Mouse (Mus musculus): ENCODE results near the gene Sptb.

Sptb gene

GRCm38 (mm10) chr12:76608241-76608640 is 102.1 kb downstream of the Sptb start:
- no peak for DNase-seq (ENCODE audit: low read depth, low spot score)

DNA sequence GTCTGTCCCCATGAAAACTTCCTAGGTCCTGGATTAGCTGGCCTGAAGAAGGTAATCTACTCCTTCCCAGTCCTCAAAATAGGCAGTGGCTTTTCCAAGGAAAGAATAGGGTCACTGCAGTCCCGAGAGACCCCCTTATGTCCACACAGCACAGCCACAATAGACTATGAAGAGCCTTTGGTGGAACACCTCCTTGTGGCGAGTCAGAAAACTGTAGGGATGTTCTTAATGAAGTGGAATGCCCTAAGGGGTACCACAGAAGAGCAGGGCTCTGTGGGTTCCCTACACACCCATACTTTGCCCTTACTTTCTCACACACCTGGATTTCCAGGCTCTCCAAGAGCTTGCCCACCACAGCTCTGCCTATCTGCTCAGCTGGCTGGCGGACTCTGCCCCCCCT is 104.5 kb downstream of the Sptb start:
- no peak for DNase-seq (ENCODE audit: low read depth, low spot score)

- no peak for DNase-seq (ENCODE audit: low read depth, low spot score)
Observed at GRCm38 (mm10) chr12:76604546-76604945, 105.8 kb downstream of the Sptb start.

- DNase-seq (ENCODE audit: low read depth, low spot score) = no peak
Observed at GRCm38 (mm10) chr12:76603779-76604178, 106.6 kb downstream of the Sptb start.

DNA sequence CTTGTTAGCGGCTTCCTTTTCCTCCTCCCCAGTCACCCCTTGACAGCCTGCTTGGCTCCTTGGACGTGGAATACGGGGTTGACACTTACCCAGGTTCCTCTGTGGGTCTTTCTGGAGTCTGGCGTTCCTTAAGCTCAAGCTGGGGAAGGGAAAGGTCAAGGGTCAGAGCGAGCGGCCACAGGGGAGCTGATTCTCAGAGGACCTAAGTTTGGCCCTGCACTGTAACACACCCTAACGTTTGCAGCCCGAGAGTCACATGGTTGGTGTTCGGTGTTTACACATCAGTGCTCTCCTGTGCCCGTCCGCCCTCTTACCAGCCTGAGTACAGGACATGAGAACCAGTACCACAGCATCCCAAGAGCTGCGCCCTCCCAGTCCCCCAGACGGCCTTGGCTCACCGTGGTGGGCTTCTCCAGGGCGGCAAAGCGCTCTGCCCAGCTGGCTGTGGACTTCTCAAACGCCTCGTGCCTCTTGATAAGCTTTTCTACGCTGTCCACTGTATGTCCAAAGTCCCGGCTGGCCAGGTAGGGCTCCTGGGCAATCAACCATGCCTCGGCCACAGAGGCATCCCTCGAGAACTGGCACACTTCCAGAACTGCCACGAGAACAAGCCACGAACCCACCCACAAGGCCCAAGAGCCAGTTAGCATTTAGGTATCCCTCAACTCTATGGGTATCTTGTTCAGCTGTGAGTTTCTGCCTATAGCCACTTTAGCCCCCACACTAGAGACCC is 112.0 kb downstream of the Sptb start:
- no peak for DNase-seq (ENCODE audit: low read depth, low spot score)

DNA sequence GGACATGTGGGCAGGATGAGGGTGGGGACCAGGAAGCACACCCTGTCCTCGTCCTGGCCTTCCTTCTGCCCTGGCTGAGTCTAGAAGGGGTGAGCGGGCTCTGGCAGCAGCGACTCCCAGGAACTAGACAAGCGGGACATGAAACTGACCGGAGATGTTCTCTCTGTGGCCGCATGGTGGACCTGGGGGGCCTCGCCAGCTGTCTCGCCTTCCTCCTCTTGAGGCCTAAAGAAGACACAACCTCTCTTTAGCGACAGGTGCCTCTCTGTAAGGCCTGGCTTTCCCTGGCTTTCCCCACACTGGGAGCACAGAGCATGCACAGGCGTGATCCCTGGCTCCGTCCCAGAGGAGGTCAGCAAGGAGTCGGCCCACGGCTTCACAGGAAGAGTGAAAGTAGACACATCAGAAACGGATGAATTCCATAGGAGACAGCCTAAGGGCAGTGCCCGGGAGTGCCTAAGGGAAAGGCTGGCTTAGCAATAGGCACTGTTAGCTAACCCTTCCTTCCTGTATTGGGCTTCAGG is 112.7 kb downstream of the Sptb start:
- no peak for DNase-seq (ENCODE audit: low read depth, low spot score)

GRCm38 (mm10) chr12:76596292-76597023 is 113.9 kb downstream of the Sptb start:
- DNase-seq (ENCODE audit: low read depth, low spot score) = peak; percentile 60

GRCm38 (mm10) chr12:76595830-76596229 is 114.5 kb downstream of the Sptb start:
- no peak for DNase-seq (ENCODE audit: low read depth, low spot score)

GRCm38 (mm10) chr12:76594556-76594955 is 115.8 kb downstream of the Sptb start:
- DNase-seq (ENCODE audit: low read depth, low spot score) = no peak

DNA sequence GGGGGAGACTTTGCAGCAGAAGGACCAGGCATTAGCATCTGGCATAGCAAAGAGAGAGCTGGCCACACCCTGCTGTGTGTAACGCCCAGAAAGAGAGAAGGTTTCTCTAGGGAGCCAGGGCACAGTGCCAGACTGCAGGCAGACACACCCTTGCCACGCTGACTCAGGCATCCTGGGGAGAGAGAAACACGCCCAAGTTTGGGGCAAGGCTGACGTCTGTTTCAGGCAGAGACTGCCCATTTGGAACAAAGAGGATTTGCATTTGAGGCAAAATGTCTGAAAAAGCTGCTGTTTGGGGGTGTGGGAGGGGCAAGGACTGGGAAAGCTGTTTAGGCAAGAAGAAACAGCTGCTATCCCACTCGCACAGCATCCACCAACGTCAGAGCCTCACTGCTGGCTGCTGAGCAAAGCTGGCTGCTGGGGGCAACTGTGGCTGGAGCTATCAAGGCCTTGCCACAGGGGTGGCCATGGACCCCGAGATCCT is 116.5 kb downstream of the Sptb start:
- peak; percentile 91 for DNase-seq (ENCODE audit: low read depth, low spot score)

DNA sequence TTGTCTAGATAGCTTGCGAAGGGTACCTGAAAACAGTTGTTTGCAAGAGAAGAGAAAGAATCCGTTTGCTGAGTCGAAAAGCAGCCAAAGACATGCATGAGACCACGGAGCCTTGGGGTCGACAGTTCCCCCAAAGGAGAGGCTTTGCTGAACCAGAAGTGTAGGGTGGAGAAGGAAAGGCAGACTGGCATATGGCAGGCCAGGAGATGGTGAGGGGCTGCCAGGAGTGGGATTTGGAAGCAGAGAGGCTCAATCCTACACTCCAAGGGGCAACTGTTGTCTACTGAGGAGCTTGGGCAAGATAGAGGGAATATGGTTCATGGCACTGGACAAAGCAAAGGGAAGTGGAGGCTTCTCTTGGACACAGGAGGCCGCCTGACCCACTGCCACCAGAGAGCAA is 117.1 kb downstream of the Sptb start:
- no peak for DNase-seq (ENCODE audit: low read depth, low spot score)

DNA sequence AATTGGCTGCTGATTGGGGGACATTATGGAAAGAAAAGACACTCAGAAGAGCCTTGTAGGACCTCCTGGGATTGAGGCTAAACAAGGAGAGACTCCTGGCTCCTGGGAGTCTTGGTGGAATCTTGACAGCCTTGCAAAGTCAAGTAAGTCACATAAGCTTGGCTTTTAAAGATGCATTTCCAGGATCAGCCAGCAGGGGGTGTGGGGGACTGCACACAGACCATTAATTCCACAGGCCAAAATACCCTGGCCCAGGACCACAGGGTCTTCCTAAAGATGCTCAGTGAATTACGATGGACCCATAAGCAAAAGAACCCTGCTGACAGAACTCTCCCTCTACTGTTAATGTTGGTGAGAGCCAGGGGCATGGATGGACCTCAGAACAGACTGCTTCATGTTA is 118.1 kb downstream of the Sptb start:
- DNase-seq (ENCODE audit: low read depth, low spot score) = peak; percentile 46

GRCm38 (mm10) chr12:76591037-76591436 is 119.3 kb downstream of the Sptb start:
- DNase-seq (ENCODE audit: low read depth, low spot score) = no peak

DNA sequence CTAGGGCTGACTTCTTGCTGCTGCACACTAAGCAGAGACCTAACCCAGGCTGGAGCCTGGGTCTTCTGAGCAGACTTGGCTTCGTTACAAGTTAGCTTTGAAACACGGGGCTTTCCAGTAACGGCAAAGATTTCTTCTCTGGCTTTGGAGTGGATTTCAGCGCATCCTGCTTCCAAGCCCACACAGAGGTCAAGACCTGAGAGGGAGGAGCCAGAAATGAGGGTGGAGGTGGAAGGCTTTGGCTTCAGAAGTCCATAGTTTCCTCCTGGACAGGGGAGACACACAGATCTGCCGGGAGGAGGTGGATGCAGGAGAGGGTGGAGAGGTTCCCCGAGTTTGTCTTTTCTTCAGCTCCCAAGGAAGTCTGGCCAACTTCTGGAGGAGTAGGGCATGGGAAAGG is 120.8 kb downstream of the Sptb start:
- peak; percentile 35 for DNase-seq (ENCODE audit: low read depth, low spot score)

DNA sequence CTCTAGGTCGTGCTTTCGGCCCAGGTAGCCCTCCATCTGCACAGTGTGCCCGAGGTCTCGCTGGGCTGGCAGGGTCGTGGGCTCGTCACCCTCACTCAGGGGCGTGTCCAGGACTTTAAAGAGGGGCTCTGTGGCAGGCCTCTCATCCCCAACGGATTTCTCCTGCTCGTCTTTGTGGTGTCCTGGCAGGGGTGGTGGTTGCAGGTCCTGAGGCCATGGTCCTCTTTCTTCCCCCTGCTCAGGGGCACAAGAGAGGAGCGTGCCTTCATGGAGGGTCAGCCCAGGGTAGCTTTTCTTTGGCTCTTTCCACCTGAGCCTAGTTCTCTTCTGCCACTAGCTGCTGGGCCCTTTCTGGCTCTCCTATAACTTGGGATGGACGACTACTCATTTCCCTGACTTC is 123.0 kb downstream of the Sptb start:
- no peak for DNase-seq (ENCODE audit: low read depth, low spot score)

- no peak for DNase-seq (ENCODE audit: low read depth, low spot score)
Observed at GRCm38 (mm10) chr12:76585028-76585427, 125.3 kb downstream of the Sptb start.

DNA sequence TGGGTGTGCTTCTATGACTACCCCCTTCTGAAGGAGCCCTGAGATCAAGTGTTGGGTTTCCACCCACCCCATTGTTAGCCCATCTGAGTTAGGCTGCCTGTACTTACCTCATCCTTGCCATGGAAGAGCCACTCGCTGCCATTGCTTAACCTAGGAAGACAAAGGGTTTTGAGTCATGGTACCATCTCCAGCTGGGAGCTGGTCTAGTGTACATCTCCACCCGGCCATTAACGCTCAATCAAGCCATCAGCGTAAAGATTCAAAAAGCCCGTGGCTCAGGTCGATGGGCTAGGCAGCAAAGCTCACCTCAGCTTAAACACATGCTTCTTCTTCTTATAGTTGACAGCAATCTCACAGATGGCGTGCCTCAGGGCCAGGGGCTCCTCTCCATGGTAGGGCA is 126.9 kb downstream of the Sptb start:
- DNase-seq (ENCODE audit: low read depth, low spot score) = no peak

DNA sequence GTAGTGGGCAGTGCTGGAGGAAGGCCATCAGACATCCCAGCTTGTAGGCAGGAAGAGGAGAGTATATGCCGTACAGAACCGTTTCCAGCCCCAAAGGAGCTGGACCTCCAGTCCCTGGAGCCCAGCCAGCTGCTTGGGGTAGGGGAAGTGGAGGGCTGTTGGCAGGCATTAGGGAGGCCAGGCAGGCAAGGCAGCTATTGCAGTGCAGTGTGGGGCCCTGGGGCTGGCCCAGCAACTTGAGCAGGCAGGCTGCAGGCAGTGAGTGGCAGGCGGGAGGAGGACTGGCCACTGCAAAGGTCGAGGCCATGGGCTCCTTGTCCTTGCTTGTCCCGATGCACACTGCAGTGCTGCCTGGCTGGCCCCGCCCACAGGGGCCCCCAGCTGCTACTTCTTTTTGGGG is 127.5 kb downstream of the Sptb start:
- DNase-seq (ENCODE audit: low read depth, low spot score) = no peak

DNA sequence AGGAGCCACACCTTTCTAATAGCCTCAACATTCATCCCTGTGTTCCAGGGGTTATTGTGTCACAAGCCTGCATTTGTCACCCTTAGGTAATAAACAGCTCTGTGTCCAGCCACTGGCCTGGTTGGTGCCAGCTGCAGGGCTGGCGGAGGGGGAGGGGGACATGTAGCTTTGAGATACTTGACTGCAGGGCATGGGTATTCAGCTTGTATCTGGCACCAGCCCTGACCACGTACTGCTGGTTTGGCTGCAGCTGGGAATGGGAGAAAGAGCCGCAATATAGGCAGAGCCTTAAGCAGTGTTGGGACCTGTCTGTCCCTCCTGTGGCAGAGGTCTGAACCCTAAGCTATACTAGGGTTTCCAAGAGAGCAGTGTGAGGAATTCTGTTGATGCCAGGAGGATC is 128.2 kb downstream of the Sptb start:
- no peak for DNase-seq (ENCODE audit: low read depth, low spot score)

DNA sequence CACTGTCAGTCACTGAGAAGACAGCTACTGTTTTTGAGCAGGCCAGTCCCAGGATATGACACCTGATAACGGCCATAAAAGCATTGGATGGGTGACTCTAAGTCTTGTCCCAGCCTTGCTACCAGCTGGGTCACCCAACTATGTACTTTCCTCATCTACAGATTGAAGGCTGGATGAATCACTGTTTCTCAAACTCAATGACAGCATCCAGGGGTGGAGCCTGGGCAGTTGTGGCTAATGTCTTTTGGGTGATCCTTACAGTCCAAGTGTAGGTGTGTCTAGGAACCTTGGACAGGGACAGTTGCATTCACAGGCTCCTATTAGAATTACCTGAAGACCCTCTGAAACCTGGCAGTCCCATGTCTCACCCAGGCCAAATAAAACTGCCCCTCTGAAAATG is 130.5 kb downstream of the Sptb start:
- no peak for DNase-seq (ENCODE audit: low read depth, low spot score)

GRCm38 (mm10) chr12:76578465-76578864 is 131.9 kb downstream of the Sptb start:
- no peak for DNase-seq (ENCODE audit: low read depth, low spot score)

DNA sequence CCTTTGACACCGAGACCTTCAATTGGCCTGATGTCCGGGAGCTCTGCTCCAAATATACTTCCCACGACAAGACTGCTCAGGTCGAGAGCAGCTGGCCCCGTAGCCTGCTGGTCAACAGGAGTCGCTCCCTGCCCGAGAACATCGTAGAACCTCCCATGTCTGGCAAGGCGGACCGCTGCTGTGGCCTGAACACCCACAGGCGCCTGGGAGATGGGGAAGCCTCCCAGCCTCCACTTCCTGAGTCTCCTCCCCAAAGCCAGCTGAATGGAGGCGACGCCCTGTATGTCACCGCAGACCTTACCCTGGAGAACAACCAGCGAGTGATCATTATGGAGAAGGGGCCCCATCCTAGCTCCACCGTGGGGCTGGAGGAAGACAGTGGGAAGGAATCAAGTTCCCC is 132.5 kb downstream of the Sptb start:
- DNase-seq (ENCODE audit: low read depth, low spot score) = no peak

GRCm38 (mm10) chr12:76576806-76577205 is 133.5 kb downstream of the Sptb start:
- no peak for DNase-seq (ENCODE audit: low read depth, low spot score)

Measured in skeletal muscle tissue, adult 2 months (tissue).